Mouse (Mus musculus): ENCODE data around the gene Prpf6. TPM values are rescaled to one million over a fixed set of nuclear protein-coding genes. Genes with fewer than 3 reads are reported as not detected.
A peak's percentile ranks its signal among the peaks of the same experiment; 100 is the strongest.

Prpf6 gene
- polyA plus RNA-seq, 1 experiment: 27.7 TPM

DNA sequence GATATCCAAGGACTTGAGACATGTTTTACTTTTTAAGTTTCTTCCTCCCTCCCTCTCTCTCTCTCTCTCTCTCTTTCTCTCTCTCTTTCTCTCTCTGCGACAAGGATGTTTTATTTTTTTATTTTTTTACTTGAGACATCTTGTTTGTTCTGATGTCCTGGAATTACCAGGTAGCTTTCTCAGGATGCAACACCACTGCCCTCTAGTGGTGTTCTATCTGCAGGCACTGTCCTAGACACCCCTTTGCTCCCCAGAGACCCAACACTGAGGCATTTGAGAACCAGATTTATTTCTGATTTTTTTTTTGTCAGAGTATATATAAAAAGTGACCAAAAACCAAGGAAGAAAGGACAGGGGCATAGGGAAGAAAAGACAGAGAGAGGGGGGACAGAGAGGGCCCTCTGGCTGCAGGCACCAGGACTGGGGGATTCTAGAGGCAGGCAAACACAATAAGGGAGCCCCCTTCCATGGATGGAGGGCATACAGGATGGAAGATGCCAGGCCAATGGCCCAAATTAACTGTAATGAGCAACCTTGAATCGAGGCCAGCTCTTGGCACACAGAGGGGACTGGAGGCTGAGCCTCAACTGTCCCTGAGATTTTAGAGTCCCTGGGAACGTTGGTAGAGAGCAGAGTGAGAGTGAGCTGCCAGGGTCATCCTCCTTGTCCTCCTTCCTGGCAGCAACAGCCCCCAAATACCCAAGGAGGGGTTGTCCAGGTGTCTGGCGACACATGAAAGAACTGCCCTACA lies 3.5 kb downstream of the Prpf6 start:
- peaks cover 1% of the 10 kb centered on the region; the same call in 1 of the 2 replicates for H3K4me1 ChIP-seq (ENCODE audit: control insufficient read depth, insufficient read depth, low read length)
- 72% methylated on average over 4 of the region's 4 CpGs for WGBS

DNA sequence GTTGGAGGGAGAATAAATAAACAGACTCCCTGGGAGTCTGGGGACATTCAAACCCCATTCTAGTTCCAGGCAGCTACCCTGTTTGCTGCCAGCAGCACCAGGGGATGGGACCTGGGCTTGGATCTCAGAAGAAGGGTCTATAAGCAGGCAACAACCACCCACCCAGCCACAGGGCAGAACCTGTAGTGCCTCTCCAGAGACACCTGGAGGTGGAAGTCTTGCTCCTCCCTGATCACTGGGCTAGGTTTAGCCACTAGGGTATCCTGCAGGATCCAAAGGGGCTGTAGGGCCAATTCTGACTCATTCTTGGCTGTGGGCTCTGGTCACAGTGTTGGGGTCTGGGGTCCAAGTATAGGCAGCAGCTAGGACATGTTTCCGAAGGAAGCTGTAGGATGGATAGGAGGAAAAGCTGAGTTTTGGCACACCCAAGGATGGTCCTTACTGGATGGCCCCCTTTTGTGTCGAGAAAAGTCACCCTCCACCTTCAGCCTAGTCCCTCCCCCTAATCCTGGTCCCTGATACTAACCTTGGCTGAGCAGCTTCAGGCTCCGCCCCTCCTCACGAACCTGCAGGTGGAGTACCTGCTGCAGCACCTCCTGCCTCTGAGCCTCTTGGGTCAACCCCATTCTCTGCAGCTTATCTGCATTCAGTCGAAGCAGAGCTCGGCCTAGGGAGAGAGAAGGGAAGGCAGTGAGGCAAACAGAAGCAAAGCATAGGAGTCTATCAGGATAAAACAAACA lies 4.7 kb downstream of the Prpf6 start:
- WGBS: 78% methylated on average over 6 of the region's 6 CpGs
- no peak overlapping the region for H3K4me3 ChIP-seq (replicated peaks; ENCODE audit: control insufficient read depth, low read depth, low read length)
- TF ChIP-seq POLR2A (IDR thresholded peaks at IDR 0.05; ENCODE audit: borderline replicate concordance, control insufficient read depth, low read depth, low read length) (no peak), CTCF (IDR thresholded peaks at IDR 0.05; ENCODE audit: control insufficient read depth, insufficient read depth, low read length) (no peak)
- peaks cover 1% of the 10 kb centered on the region; the same call in 1 of the 2 replicates for H3K4me1 ChIP-seq (ENCODE audit: control insufficient read depth, insufficient read depth, low read length)
- no peak overlapping the region for H3K27ac ChIP-seq (ENCODE audit: control insufficient read depth, insufficient read depth, low read depth, low read length, poor library complexity)

More for the DNA sequence above, 3.5 kb downstream of the Prpf6 start:
- Histone ChIP-seq H3K4me3 (replicated peaks; ENCODE audit: control insufficient read depth, low read depth, low read length) (no peak overlapping the region), H3K27ac (ENCODE audit: control insufficient read depth, insufficient read depth, low read depth, low read length, poor library complexity) (no peak overlapping the region)
- TF ChIP-seq POLR2A (IDR thresholded peaks at IDR 0.05; ENCODE audit: borderline replicate concordance, control insufficient read depth, low read depth, low read length) (no peak), CTCF (IDR thresholded peaks at IDR 0.05; ENCODE audit: control insufficient read depth, insufficient read depth, low read length) (peak; percentile 50; the same call in 1 of the 2 replicates)

DNA sequence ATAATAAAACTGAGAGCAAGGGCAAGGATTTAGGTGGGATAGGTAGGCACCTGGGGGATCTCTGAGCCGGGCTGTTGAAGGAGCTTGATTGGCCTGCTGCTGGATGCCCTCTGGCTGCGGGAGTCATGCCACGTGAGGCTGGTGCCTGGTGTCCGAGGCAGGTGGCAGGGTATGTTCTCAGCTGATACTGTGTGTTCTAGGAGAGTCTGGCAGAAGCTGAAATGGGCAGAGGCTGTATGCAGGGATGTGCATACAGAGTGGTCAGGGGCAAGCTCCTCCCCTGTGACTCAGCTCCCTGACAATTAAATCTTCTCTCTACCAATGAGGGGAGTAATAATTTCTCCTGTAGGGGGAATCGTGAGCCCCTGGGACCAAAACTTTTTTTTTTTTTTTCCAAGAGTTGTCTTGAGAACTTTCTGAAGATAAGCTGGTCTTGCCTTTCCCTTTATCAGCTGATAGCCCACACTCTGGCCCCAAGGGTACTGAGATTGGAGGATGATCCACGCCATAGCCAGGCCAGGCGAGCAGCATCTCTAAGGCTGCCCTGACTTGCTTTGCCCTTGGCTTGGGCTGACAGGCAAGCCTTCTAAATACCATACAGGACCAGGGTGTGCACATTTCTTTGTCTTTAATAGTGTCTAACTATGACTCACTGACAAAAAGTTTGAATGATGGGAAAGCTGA lies 5.9 kb downstream of the Prpf6 start:
- Histone ChIP-seq H3K4me1 (ENCODE audit: control insufficient read depth, insufficient read depth, low read length) (peaks cover 1% of the 10 kb centered on the region; the same call in 1 of the 2 replicates), H3K4me3 (replicated peaks; ENCODE audit: control insufficient read depth, low read depth, low read length) (no peak overlapping the region), H3K27ac (ENCODE audit: control insufficient read depth, insufficient read depth, low read depth, low read length, poor library complexity) (no peak overlapping the region)
- TF ChIP-seq POLR2A (IDR thresholded peaks at IDR 0.05; ENCODE audit: borderline replicate concordance, control insufficient read depth, low read depth, low read length) (no peak), CTCF (IDR thresholded peaks at IDR 0.05; ENCODE audit: control insufficient read depth, insufficient read depth, low read length) (no peak)
- WGBS: 59% methylated on average over 7 of the region's 7 CpGs

DNA sequence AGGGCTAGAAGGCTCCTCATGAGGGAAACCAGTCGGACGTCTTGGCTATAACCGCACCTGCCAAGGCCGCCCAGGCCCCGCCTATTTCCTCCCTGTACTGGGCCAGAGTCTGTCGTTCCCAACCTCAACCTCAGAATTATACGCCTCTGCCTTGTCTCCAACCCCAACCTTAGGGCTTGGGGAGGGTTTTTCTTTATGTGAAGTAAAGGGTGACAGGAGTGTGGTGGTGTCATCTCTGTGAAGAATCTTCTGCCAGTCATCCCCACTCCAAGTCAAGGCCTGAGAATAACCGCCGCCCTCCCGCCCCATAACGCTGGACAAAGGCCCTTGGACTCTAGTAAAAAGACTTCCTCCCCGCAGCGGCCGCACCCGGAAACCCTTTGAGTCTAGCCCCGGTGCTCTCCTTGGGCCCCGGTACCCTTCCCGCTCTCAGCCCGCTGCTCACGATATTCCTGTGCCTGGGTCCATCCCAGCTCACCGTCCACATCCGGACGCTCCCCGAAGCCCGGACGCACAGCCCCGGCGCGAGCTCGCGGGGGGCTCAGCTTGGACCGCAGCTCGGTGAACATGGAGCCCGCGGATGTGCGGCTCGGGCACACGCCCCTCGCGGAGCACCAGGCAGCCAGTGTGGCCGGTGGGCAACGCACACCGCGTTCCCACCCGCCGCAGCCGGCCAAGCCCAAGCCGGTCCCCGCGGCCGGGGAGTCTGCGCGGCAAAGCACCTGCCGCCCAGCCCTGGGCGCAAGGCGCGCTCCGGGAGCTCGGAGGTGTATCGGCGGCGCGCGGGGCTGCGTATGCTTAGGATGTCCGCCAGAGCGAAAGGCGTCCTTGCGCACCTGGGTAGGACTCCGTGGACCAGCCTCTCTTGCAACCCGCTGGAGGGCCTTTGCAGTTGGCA lies 7.0 kb downstream of the Prpf6 start, which contains the start of gene Samd10:
TSS of gene Samd10 (minus strand) at position 759 of the 898 bp plus-strand sequence.
- peaks cover 1% of the 10 kb centered on the region; the same call in 1 of the 2 replicates for H3K4me1 ChIP-seq (ENCODE audit: control insufficient read depth, insufficient read depth, low read length)
- under 1% methylated on average over 71 of the region's 71 CpGs for WGBS

DNA sequence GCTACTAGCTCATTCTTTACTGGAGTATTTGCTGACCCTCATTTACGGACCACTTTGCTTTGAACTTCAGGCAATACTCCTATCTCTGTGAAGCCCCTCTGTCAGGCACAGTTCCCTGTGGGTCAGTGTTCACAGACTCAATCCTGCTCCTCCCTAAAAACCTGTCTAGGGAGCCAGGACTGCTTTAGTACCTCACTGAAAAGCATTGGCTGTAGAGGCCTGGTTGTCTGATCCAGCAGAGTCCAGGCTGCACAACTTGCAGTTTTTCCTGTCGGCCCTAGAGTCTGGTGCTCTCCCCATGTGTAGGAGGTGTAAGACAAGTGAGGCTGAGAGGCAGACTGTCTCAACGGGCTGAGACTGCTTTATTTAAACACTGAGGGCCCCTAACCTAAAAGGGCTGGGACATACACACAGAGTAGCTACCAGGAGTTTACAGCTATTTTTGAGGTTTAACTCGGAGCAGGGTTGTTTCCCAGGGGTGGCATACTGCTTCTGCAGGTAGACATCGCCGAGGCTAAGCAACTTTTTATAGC lies 8.6 kb downstream of the Prpf6 start:
- peaks cover 1% of the 10 kb centered on the region; the same call in 1 of the 2 replicates for H3K4me1 ChIP-seq (ENCODE audit: control insufficient read depth, insufficient read depth, low read length)

More for the DNA sequence above, 7.0 kb downstream of the Prpf6 start, which contains the start of gene Samd10:
- Histone ChIP-seq H3K4me3 (replicated peaks; ENCODE audit: control insufficient read depth, low read depth, low read length) (peak within 1 kb of the TSS; percentile 73), H3K27ac (ENCODE audit: control insufficient read depth, insufficient read depth, low read depth, low read length, poor library complexity) (peak within 1 kb of the TSS; percentile 97)
- no peak for TF ChIP-seq POLR2A (IDR thresholded peaks at IDR 0.05; ENCODE audit: borderline replicate concordance, control insufficient read depth, low read depth, low read length)
- TF ChIP-seq CTCF (IDR thresholded peaks at IDR 0.05; ENCODE audit: control insufficient read depth, insufficient read depth, low read length): no peak

DNA sequence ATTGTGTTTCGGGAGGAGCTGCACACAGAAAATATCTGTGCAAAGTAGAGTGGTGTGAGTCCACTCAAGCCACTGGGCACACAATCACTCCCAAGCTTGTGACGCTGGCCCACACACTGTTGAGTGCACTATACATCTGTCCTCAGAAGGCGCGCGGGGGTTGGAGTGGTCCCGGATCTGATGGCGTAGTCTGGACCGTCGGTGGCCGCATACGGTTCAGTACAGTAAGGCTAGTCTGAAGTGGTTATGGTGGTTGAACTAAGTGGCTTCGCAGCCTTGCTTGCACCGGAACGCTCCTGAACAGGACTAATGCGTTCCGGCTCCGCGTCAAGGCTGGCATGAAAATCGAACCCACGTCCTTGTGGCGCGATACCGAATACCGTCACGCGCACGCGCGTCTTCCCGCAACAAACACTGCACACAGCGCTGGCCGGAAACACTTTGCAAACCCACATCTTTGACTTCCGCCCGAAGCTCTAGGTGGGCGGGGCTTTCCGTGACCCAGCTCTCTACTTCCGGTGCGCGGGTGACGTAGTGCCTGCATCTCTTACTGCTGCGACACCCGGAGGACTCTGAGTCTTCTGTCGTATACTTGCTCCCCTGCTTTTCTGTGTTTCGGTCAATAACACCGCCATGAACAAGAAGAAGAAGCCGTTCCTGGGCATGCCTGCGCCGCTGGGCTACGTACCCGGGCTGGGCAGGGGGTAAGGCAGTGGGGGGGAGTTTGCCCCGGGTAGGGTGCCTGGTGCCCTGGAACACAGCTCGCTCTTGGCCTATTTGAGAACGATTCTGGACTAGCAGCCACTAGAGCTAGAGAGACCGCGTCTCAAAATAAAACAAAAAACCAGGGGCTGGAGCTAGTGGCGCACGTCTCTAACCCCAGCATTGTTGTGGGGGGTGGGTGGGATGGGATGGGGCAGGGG lies 9.4 kb downstream of the Prpf6 start:
- Histone ChIP-seq H3K27ac (ENCODE audit: control insufficient read depth, insufficient read depth, low read depth, low read length, poor library complexity) (peak overlapping the region; percentile 75), H3K4me1 (ENCODE audit: control insufficient read depth, insufficient read depth, low read length) (peaks cover 1% of the 10 kb centered on the region; the same call in 1 of the 2 replicates), H3K4me3 (replicated peaks; ENCODE audit: control insufficient read depth, low read depth, low read length) (peak overlapping the region; percentile 67)
- peak; percentile 92; the same call in 1 of the 2 replicates for TF ChIP-seq POLR2A (IDR thresholded peaks at IDR 0.05; ENCODE audit: borderline replicate concordance, control insufficient read depth, low read depth, low read length)
- TF ChIP-seq CTCF (IDR thresholded peaks at IDR 0.05; ENCODE audit: control insufficient read depth, insufficient read depth, low read length): no peak
- under 1% methylated on average over 57 of the region's 57 CpGs for WGBS

More for the DNA sequence above, 8.6 kb downstream of the Prpf6 start:
- peak overlapping the region; percentile 75; the same call in 1 of the 2 replicates for H3K27ac ChIP-seq (ENCODE audit: control insufficient read depth, insufficient read depth, low read depth, low read length, poor library complexity)
- peak overlapping the region; percentile 67 for H3K4me3 ChIP-seq (replicated peaks; ENCODE audit: control insufficient read depth, low read depth, low read length)
- TF ChIP-seq CTCF (IDR thresholded peaks at IDR 0.05; ENCODE audit: control insufficient read depth, insufficient read depth, low read length) (no peak), POLR2A (IDR thresholded peaks at IDR 0.05; ENCODE audit: borderline replicate concordance, control insufficient read depth, low read depth, low read length) (no peak)
- 66% methylated on average over 6 of the region's 6 CpGs for WGBS
